In the genomic region with DNA sequence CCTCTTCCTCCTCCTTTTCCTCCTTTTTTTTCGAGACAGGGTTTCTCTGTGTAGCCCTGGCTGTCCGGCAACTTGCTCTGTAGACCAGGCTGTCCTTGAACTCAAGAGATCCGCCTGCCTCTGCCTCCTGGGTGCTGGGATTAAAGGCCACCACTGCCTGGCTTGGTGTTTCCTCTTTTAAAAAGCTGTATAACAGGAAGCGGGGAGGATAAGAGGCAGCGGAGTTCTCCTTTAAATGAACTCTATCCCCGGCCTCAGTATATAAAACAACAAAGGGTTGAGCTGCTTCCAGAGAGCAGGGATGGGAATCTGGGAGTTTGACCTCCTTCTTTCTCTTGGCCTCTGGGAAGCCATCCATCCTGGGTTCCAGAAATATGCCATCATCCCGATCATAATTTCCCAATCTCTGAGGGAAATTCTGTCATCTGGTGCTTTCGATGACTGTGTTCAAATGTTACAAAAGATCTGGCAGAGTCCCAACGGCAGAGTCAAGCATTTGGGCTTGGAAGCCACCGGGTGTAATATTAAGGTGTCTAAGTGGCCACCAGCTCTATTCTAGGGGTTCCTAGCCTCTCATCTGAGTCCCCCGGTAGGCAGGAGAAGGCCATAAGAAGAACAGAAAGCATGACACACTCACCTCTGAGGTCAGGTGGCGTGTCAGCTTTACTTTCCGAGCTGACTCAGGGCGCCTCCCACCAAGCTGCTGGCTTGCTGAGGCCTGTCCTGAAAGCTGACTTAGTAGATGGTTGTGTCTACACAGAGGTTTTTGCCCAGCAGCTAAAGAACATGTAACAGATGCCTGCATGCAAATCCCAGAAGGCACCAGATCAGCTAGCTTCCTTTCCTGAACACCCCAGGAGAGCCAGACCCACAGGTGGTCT, we compare ENCODE assay signal across 9 mouse cellular contexts. TPM values are rescaled to one million over a fixed set of nuclear protein-coding genes. Genes with fewer than 3 reads are reported as not detected.
A peak's percentile ranks its signal among the peaks of the same experiment; 100 is the strongest.
DNase-seq lines count a peak whose midpoint lies in the region; ATAC-seq and TF ChIP-seq lines count a peak whose summit lies in the region.
"Had no signal": no experiment of that assay in that cellular context is flagged by ENCODE, and none has a peak within 500 bp of the region (broad histone marks: within the 10 kb centered on the region; RNA-seq: fewer than 3 reads in every experiment).

No protein-coding gene starts in this region.

- TF ChIP-seq CTCF in liver, postnatal 0 days (IDR thresholded peaks at IDR 0.05; ENCODE audit: low read depth): no peak

- H3K36me3 ChIP-seq in limb, embryonic 12.5 days: no peaks in the 10 kb centered on the region
- H3K36me3 ChIP-seq in limb, embryonic 10.5 days: no peaks in the 10 kb centered on the region
- no peaks in the 10 kb centered on the region for H3K36me3 ChIP-seq in heart, embryonic 13.5 days
- H3K36me3 ChIP-seq in liver, postnatal 0 days (replicated peaks; ENCODE audit: insufficient read depth, low read length): no peaks in the 10 kb centered on the region
- H3K36me3 ChIP-seq: embryonic facial prominence, embryonic 12.5 days; lung, embryonic 15.5 days had no signal

- no peak for DNase-seq in limb, embryonic 10.5 days (ENCODE audit: low spot score)
- DNase-seq in adrenal gland, postnatal 25 days: peak; percentile 35
- peak; percentile 76 for DNase-seq in skeletal muscle tissue, adult 2 months (ENCODE audit: low read depth, low spot score)
- DNase-seq in liver, postnatal 0 days: no peak
- DNase-seq in retina, postnatal 1 day: no peak

- peak overlapping the region; percentile 41; the same call in 1 of the 2 replicates for H3K27ac ChIP-seq in limb, embryonic 12.5 days
- no peak overlapping the region; the same call in 1 of the 2 replicates for H3K27ac ChIP-seq in limb, embryonic 10.5 days
- peak overlapping the region; percentile 90 for H3K27ac ChIP-seq in heart, embryonic 13.5 days (replicated peaks)
- H3K27ac ChIP-seq in liver, postnatal 0 days (ENCODE audit: low read depth): no peak overlapping the region

- no peaks in the 10 kb centered on the region for H3K9me3 ChIP-seq in limb, embryonic 12.5 days
- no peaks in the 10 kb centered on the region for H3K9me3 ChIP-seq in limb, embryonic 10.5 days (replicated peaks)
- H3K9me3 ChIP-seq in heart, embryonic 13.5 days: no peaks in the 10 kb centered on the region
- no peaks in the 10 kb centered on the region for H3K9me3 ChIP-seq in liver, postnatal 0 days (ENCODE audit: low read length)
- H3K9me3 ChIP-seq: embryonic facial prominence, embryonic 12.5 days; lung, embryonic 15.5 days had no signal

- no peak for TF ChIP-seq EP300 in liver, postnatal 0 days (IDR thresholded peaks at IDR 0.05; ENCODE audit: low read depth)

- no peak for ATAC-seq in limb, embryonic 12.5 days (ENCODE audit: insufficient number of reproducible peaks, insufficient read depth, low FRiP score, low TSS enrichment, low read depth)
- ATAC-seq in heart, embryonic 13.5 days (ENCODE audit: extremely low read depth, insufficient number of reproducible peaks, low FRiP score, low TSS enrichment): no peak
- ATAC-seq in liver, postnatal 0 days: no peak

- no peak overlapping the region for H3K4me2 ChIP-seq in limb, embryonic 12.5 days
- H3K4me2 ChIP-seq in heart, embryonic 13.5 days: peak overlapping the region; percentile 28; the same call in 1 of the 2 replicates
- H3K4me2 ChIP-seq in liver, postnatal 0 days (ENCODE audit: low read depth, low read length): no peak overlapping the region
- H3K4me2 ChIP-seq: embryonic facial prominence, embryonic 12.5 days; lung, embryonic 15.5 days had no signal

- H3K4me3 ChIP-seq in limb, embryonic 12.5 days (replicated peaks): no peak overlapping the region
- no peak overlapping the region for H3K4me3 ChIP-seq in limb, embryonic 10.5 days
- no peak overlapping the region for H3K4me3 ChIP-seq in heart, embryonic 13.5 days
- H3K4me3 ChIP-seq in liver, postnatal 0 days (ENCODE audit: low read depth, low read length): no peak overlapping the region
- H3K4me3 ChIP-seq: embryonic facial prominence, embryonic 12.5 days; lung, embryonic 15.5 days had no signal

- H3K27me3 ChIP-seq in limb, embryonic 12.5 days: no peaks in the 10 kb centered on the region
- 0 out of 2 replicates have a peak, but pooled peaks cover 3% of the 10 kb centered on the region for H3K27me3 ChIP-seq in limb, embryonic 10.5 days (ENCODE audit: low read depth, poor library complexity, severe bottlenecking)
- no peaks in the 10 kb centered on the region for H3K27me3 ChIP-seq in heart, embryonic 13.5 days (replicated peaks)
- H3K27me3 ChIP-seq in liver, postnatal 0 days (ENCODE audit: insufficient read depth, low read length): no peaks in the 10 kb centered on the region
- H3K27me3 ChIP-seq: embryonic facial prominence, embryonic 12.5 days; lung, embryonic 15.5 days had no signal

- peaks cover 47% of the 10 kb centered on the region for H3K4me1 ChIP-seq in limb, embryonic 12.5 days (replicated peaks)
- H3K4me1 ChIP-seq in limb, embryonic 10.5 days: peaks cover 47% of the 10 kb centered on the region
- peaks cover 73% of the 10 kb centered on the region for H3K4me1 ChIP-seq in heart, embryonic 13.5 days
- H3K4me1 ChIP-seq in liver, postnatal 0 days (ENCODE audit: insufficient read depth): peaks cover 4% of the 10 kb centered on the region

- 87% methylated on average over 14 of the region's 14 CpGs for WGBS in limb, embryonic 12.5 days
- WGBS in limb, embryonic 10.5 days: 86% methylated on average over 14 of the region's 14 CpGs
- whole genome bisulfite sequencing in heart, embryonic 13.5 days: 76% methylated on average over 14 of the region's 14 CpGs
- WGBS in liver, postnatal 0 days (ENCODE audit: insufficient replicate concordance): 66% methylated on average over 14 of the region's 14 CpGs

- H3K9ac ChIP-seq in limb, embryonic 12.5 days (replicated peaks): no peak overlapping the region
- H3K9ac ChIP-seq in heart, embryonic 13.5 days: no peak overlapping the region; the same call in 1 of the 2 replicates
- no peak overlapping the region for H3K9ac ChIP-seq in liver, postnatal 0 days (replicated peaks)
- H3K9ac ChIP-seq: embryonic facial prominence, embryonic 12.5 days; lung, embryonic 15.5 days had no signal

RNA-seq across cellular contexts. Expression of gene Srp9, which starts 36.5 kb away (rescaled TPM):
- polyA plus RNA-seq in limb, embryonic 12.5 days (2016; fragmentation: Nextera tagmentation; extraction: Ambion mirVana): 176 and 183 TPM in 2 replicates
- polyA plus RNA-seq in limb, embryonic 10.5 days (2016; fragmentation: Nextera tagmentation; extraction: Ambion mirVana): 168 TPM in 2 replicates
- total RNA-seq in adrenal gland, postnatal 25 days (2021): 50.7 and 60.9 TPM in 2 replicates
- polyA plus RNA-seq in heart, embryonic 13.5 days (2015; fragmentation: Nextera tagmentation; extraction: Ambion mirVana): 95.5 and 111 TPM in 2 replicates
- 109 and 119 TPM in 2 replicates for polyA plus RNA-seq in liver, postnatal 0 days (2015; fragmentation: Nextera tagmentation; extraction: Ambion mirVana)

Comparison
In these comparisons a context has a peak if more than half of its experiments do, and no peak if none do; other contexts are left out.
1. H3K27ac ChIP-seq: peak in limb, embryonic 12.5 days (single experiment) and heart, embryonic 13.5 days (single experiment); none in limb, embryonic 10.5 days (single experiment) and liver, postnatal 0 days (single experiment).
2. DNase-seq: peak in adrenal gland, postnatal 25 days (single experiment) and skeletal muscle tissue, adult 2 months (single experiment); none in limb, embryonic 10.5 days (single experiment), liver, postnatal 0 days (single experiment) and retina, postnatal 1 day (single experiment).